Mouse (Mus musculus) hindbrain, embryonic 15.5 days (tissue): ENCODE data around the gene Bicra. TPM values are rescaled to one million over a fixed set of nuclear protein-coding genes. Genes with fewer than 3 reads are reported as not detected.

ENCODE experiments used
- polyA plus RNA-seq: library from polyadenylated mRNA; unstranded; fragments of >200 nt; fragmentation: Nextera tagmentation; extraction: Ambion mirVana; gene quantifications from 2 replicates; pipeline ENCODE4 v1.2.1, GENCODE M21; 2015

Bicra gene
- polyA plus RNA-seq, 1 experiment from 2014 or later: 8.7 TPM

Other genes with a start within 250 kb of the Bicra start
- gene Obox6, start 208.2 kb downstream of the Bicra start, polyA plus RNA-seq: not detected in 2 replicates
- 0.16 TPM in 1 of 2 replicates, not detected in the other for gene Crx, start 168.0 kb downstream of the Bicra start, polyA plus RNA-seq
- gene Crxos, start 165.3 kb downstream of the Bicra start, polyA plus RNA-seq: not detected in 2 replicates
- gene Selenow, start 125.5 kb downstream of the Bicra start, polyA plus RNA-seq: 1,476 and 1,563 TPM in 2 replicates
- gene Nop53, start 101.8 kb downstream of the Bicra start, polyA plus RNA-seq: 110 and 114 TPM in 2 replicates
- 6.5 and 6.9 TPM in 2 replicates for gene Ehd2, start 80.4 kb downstream of the Bicra start, polyA plus RNA-seq
- 0.06 and 0.26 TPM in 2 replicates for gene Zfp541, start 13.9 kb upstream of the Bicra start, polyA plus RNA-seq
- gene Napa, start 50.5 kb upstream of the Bicra start, polyA plus RNA-seq: 218 and 239 TPM in 2 replicates
- gene Kptn, start 72.0 kb upstream of the Bicra start, polyA plus RNA-seq: 45.3 and 53.5 TPM in 2 replicates
- gene Slc8a2, start 81.9 kb upstream of the Bicra start, polyA plus RNA-seq: 1.1 TPM in 2 replicates
- 120 and 134 TPM in 2 replicates for gene Meis3, start 127.2 kb upstream of the Bicra start, polyA plus RNA-seq
- 10.9 and 11.1 TPM in 2 replicates for gene Dhx34, start 174.1 kb upstream of the Bicra start, polyA plus RNA-seq
- gene C5ar2, start 196.2 kb upstream of the Bicra start, polyA plus RNA-seq: 0.10 and 0.14 TPM in 2 replicates
- 2.2 and 2.7 TPM in 2 replicates for gene C5ar1, start 211.6 kb upstream of the Bicra start, polyA plus RNA-seq
- 52.2 and 58.4 TPM in 2 replicates for gene Inafm1, start 225.7 kb upstream of the Bicra start, polyA plus RNA-seq
- gene Ccdc9, start 238.9 kb upstream of the Bicra start, polyA plus RNA-seq: 29.3 and 29.6 TPM in 2 replicates